Mouse (Mus musculus) hematopoietic stem cell, adult 5-6 weeks (primary cell): ENCODE measurements around the gene Bend3. TPM values are rescaled to one million over a fixed set of nuclear protein-coding genes. Genes with fewer than 3 reads are reported as not detected.

Experiments used
- ATAC-seq, 2 experiments: fragments of 125-278 bp in 1 of 2; replicated peaks in 1 of 2; 2 replicates each; pipeline ENCODE4 v1.8.0; 2016 to 2017; ENCODE audit warnings: inconsistent platforms in 2 of 2, mild to moderate bottlenecking in 2 of 2, moderate number of reproducible peaks in 2 of 2, low read depth in 1 of 2, moderate TSS enrichment in 1 of 2; ENCODE audit not compliant: low FRiP score in 2 of 2, poor library complexity in 2 of 2, severe bottlenecking in 2 of 2, insufficient read depth in 1 of 2, low TSS enrichment in 1 of 2
- total RNA-seq: library from RNA; stranded (forward); fragments of 172-1452, 232-1000 nt; gene quantifications from 2 replicates; pipeline ENCODE4 v1.2.3, GENCODE M21; 2017

Gene Bend3
- total RNA-seq, 1 experiment from 2014 or later = 6.8 TPM

- no peak for ATAC-seq
Measured at GRCm38 (mm10) chr10:43559313-43559712, 80.7 kb downstream of the Bend3 start.

GRCm38 (mm10) chr10:43560765-43561164, 82.1 kb downstream of the Bend3 start:
- ATAC-seq = no peak

GRCm38 (mm10) chr10:43561311-43561710, 82.7 kb downstream of the Bend3 start:
- no peak for ATAC-seq

Other genes starting within 250 kb of the Bend3 start
- 2.0 and 5.2 TPM in 2 replicates for gene Gm9803, start 45.3 kb downstream of the Bend3 start, total RNA-seq
- 45.8 and 46.2 TPM in 2 replicates for gene 1700021F05Rik, start 62.2 kb downstream of the Bend3 start, total RNA-seq
- 515 and 534 TPM in 2 replicates for gene Cd24a, start 99.5 kb downstream of the Bend3 start, total RNA-seq